Mouse (Mus musculus): ENCODE data around the gene Syn1.

Gene Syn1

DNA sequence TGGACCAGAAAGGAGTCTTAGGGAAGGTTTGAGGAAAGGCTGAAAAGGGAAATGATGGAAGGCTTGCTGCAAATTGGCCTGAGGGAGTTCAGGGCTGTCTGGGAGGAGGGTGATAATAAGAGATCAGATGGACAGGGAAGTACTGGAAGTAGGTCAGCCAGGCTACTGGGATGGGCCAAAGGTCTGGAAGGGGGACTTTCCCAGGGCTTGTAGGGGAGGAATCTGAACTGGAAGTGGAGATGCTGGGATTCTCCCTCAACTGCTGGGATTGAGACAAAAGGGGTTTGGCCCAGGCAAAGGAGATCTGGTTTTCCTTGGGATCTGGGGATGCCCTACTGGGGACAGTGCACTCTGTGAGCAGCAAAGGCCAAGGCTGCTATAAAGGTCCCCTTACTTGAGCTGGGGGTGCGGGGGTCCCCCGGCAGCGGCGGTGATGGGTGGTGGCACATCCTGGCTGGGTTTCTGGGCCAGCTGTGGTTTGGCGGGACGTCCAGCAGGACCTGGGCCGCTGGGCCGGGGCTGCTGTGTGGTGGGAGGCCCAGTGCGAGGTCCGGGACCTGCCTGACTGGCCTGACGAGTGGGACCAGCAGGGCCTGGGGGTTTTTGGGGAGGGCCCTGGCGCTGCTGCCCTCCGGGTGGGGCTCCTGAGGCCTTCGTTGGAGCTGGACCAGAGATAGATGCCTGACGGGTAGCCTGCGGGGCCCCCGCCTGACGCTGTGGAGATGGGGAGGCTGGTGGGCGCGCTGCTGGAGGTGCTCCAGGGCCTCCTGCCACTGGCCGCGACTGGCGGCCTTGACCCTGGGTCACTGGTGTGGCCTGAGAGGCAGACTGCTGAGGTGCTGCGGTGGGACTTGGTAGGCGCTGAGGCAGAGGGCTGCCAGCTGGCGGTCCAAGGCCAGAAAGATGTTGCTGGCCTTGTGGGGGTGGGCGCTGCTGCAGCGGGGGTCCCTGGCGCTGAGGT, 58.4 kb downstream of the Syn1 start:
- DNase-seq (ENCODE audit: low read depth), result no peak

GRCm38 (mm10) chrX:20861453-20862104, 59.2 kb downstream of the Syn1 start:
- no peak for DNase-seq (ENCODE audit: low read depth)

- no peak for DNase-seq (ENCODE audit: low read depth)
Observed at GRCm38 (mm10) chrX:20853794-20854193, 67.0 kb downstream of the Syn1 start.

GRCm38 (mm10) chrX:20848256-20848984, 72.4 kb downstream of the Syn1 start:
- peak; percentile 96 for DNase-seq (ENCODE audit: low read depth)

- DNase-seq (ENCODE audit: low read depth), result no peak
Observed at GRCm38 (mm10) chrX:20847816-20848215, 73.0 kb downstream of the Syn1 start.

DNA sequence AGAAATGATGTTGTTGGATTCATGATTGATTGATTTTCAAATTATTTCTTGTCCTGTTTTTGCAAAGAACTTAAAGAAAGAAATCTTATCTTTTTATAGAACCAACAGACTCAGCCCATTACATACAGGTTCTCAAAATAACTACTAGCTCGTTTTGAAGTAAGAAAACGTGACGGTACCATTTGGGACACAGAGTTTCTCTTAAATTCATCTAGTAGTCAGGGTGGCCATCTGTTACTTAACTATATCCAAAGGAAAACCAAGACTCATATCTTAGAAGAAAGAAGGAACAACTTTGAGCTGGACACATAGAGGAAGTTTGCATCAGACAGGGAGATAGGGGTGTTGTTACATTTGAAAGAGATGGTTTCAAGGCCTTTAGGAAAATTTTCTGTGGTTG, 73.6 kb downstream of the Syn1 start:
- no peak for DNase-seq (ENCODE audit: low read depth)

- DNase-seq (ENCODE audit: low read depth), result no peak
Observed at GRCm38 (mm10) chrX:20828934-20829333, 91.9 kb downstream of the Syn1 start.

- DNase-seq (ENCODE audit: low read depth), result peak; percentile 68
Observed at GRCm38 (mm10) chrX:20819708-20820426, 100.9 kb downstream of the Syn1 start.

DNA sequence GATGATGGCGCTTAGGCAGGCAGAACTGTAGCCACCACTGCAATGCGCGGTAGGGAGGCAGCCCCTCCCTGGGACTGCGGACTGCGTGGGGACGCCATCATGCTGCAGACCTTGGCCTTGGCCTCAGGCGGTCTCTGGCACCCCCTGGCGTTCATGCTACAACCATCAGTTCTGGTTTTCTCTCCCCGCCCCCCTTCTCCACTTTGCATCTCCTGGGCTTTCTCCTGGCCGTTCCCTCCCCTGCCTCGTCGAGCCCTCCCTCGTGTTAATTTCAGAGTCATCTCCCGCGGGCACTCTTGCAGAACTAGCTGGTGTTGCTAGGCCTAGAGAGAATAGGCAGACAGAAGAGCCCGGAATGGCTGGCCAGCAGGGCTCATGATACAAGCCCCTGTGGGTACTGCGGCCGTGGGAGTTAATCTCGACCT, 101.6 kb downstream of the Syn1 start:
- DNase-seq (ENCODE audit: low read depth), result peak; percentile 89

- DNase-seq (ENCODE audit: low read depth), result peak; percentile 67
Observed at GRCm38 (mm10) chrX:20816974-20817373, 103.8 kb downstream of the Syn1 start.

Measured in induced T-regulatory cell, adult 2 months (primary cell).